Mouse (Mus musculus): ENCODE measurements around the gene Dbnl.

DNA sequence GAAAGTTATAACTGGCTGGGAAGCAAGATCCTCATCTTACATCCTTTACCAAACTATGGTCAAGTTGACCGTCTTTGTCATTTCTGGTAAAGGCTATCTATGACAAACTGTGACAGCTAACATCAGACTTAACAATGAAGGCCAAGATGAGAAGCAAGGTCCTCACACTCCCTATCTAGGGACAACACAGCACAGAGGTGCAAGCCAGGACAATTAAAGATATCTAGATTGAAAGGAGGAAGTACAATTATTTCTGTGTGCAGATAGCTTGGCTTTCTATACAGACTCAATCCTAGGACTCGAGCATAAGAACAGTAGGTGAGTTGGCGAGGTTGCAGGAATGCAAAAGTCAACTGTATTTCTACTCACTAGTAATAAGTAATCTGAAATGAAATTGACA, 17.4 kb downstream of the Dbnl start:
- TF ChIP-seq POLR2A (IDR thresholded peaks at IDR 0.05; ENCODE audit: low read depth, low read length) (no peak), CTCF (IDR thresholded peaks at IDR 0.05; ENCODE audit: extremely low read depth, insufficient read length, insufficient replicate concordance, low read depth, low read length) (no peak)

Measured in small intestine, adult 2 months (tissue).